ENCODE assay signal across 7 mouse cellular contexts in genomic region chr6:140593420-140594170, GRCm38 (mm10). TPM values are rescaled to one million over a fixed set of nuclear protein-coding genes. Genes with fewer than 3 reads are reported as not detected.
DNase-seq lines count a peak whose midpoint lies in the region; ATAC-seq lines count a peak whose summit lies in the region.

No protein-coding gene starts in this region.

- H3K4me1 ChIP-seq in limb, embryonic 15.5 days = peaks cover 14% of the 10 kb centered on the region
- H3K4me1 ChIP-seq in neural tube, embryonic 15.5 days = 0 out of 2 replicates have a peak, but pooled peaks cover 3% of the 10 kb centered on the region

- H3K27ac ChIP-seq in limb, embryonic 15.5 days = peak overlapping the region; percentile 66
- no peak overlapping the region for H3K27ac ChIP-seq in neural tube, embryonic 15.5 days (replicated peaks)

- WGBS in limb, embryonic 15.5 days = 61% methylated on average over 17 of the region's 17 CpGs
- WGBS in neural tube, embryonic 15.5 days = 84% methylated on average over 17 of the region's 17 CpGs

- H3K9ac ChIP-seq in limb, embryonic 15.5 days = no peak overlapping the region
- H3K9ac ChIP-seq in neural tube, embryonic 15.5 days (replicated peaks) = no peak overlapping the region

- no peaks in the 10 kb centered on the region for H3K9me3 ChIP-seq in limb, embryonic 15.5 days
- no peaks in the 10 kb centered on the region for H3K9me3 ChIP-seq in neural tube, embryonic 15.5 days (replicated peaks)

- H3K4me2 ChIP-seq in limb, embryonic 15.5 days = no peak overlapping the region
- H3K4me2 ChIP-seq in neural tube, embryonic 15.5 days = no peak overlapping the region

- ATAC-seq in frontal cortex, adult (ENCODE audit: low TSS enrichment) = peak; percentile 58
- ATAC-seq in limb, embryonic 15.5 days (ENCODE audit: insufficient number of reproducible peaks, low FRiP score, low TSS enrichment, low read depth) = no peak
- no peak for ATAC-seq in neural tube, embryonic 15.5 days (ENCODE audit: low FRiP score)

- peaks cover 60% of the 10 kb centered on the region for H3K36me3 ChIP-seq in limb, embryonic 15.5 days
- H3K36me3 ChIP-seq in neural tube, embryonic 15.5 days = peaks cover 67% of the 10 kb centered on the region

- peak; percentile 80 for DNase-seq in 3T3-L1 (ENCODE audit: low read depth, low spot score)
- DNase-seq in adrenal gland, adult 18-20 months (ENCODE audit: low spot score in 2 of 2) = peak; percentile 53 to 63
- peak; percentile 87 for DNase-seq in kidney, adult 9 months
- DNase-seq in right cerebral cortex, postnatal 25 days = peak; percentile 34

- no peak overlapping the region for H3K4me3 ChIP-seq in limb, embryonic 15.5 days
- H3K4me3 ChIP-seq in neural tube, embryonic 15.5 days (replicated peaks) = no peak overlapping the region

- H3K27me3 ChIP-seq in limb, embryonic 15.5 days = no peaks in the 10 kb centered on the region
- H3K27me3 ChIP-seq in neural tube, embryonic 15.5 days (replicated peaks) = no peaks in the 10 kb centered on the region

RNA-seq across cellular contexts. Expression of gene Aebp2, which starts 28.9 kb away (rescaled TPM):
- total RNA-seq in adrenal gland, adult 18-20 months (2021) = 10 to 100 TPM; 44.8 to 45.6 TPM
- polyA plus RNA-seq in limb, embryonic 15.5 days (2015; fragmentation: Nextera tagmentation; extraction: Ambion mirVana) = 14.4 and 17.1 TPM in 2 replicates
- polyA plus RNA-seq in neural tube, embryonic 15.5 days (2015; fragmentation: Nextera tagmentation; extraction: Ambion mirVana) = 7.2 and 8.2 TPM in 2 replicates

Comparison
In these comparisons a context has a peak if more than half of its experiments do, and no peak if none do; other contexts are left out.
1. DNase-seq: peak in every context shown above with its lines; median percentile 87 in kidney, adult 9 months; 80 in 3T3-L1; 58 in adrenal gland, adult 18-20 months; 34 in right cerebral cortex, postnatal 25 days.